Mouse (Mus musculus) hindbrain, embryonic 16.5 days (tissue): ENCODE data around the gene Gm11034. TPM values are rescaled to one million over a fixed set of nuclear protein-coding genes. Genes with fewer than 3 reads are reported as not detected.

Source experiments
- ATAC-seq: fragments of 200-750 bp; cut with Nextera tagmentation; 2 replicates; pipeline ENCODE4 v1.8.0; 2017; ENCODE audit warnings: moderate TSS enrichment, moderate library complexity
- H3K27ac ChIP-seq: fragments of 300-500 bp; sonication (generic); 2 replicates; pipeline ENCODE4 v1.5.1; 2014; ENCODE audit warnings: low read depth, mild to moderate bottlenecking, control low read depth, low read length, moderate library complexity
- H3K27me3 ChIP-seq: fragments of 300-500 bp; sonication (generic); replicated peaks from 2 replicates; pipeline ENCODE4 v1.6.1; 2014; ENCODE audit warnings: low read length; ENCODE audit not compliant: control insufficient read depth, insufficient read depth
- H3K36me3 ChIP-seq: fragments of 300-500 bp; sonication (generic); 2 replicates; pipeline ENCODE4 v1.6.1; 2014; ENCODE audit warnings: mild to moderate bottlenecking, low read length, moderate library complexity, mixed read lengths; ENCODE audit not compliant: control insufficient read depth, insufficient read depth
- H3K4me1 ChIP-seq: fragments of 300-500 bp; sonication (generic); 2 replicates; pipeline ENCODE4 v1.6.1; 2014; ENCODE audit warnings: low read depth, low read length; ENCODE audit not compliant: control insufficient read depth, insufficient read depth
- H3K4me2 ChIP-seq: fragments of 300-500 bp; sonication (generic); 2 replicates; pipeline ENCODE4 v1.6.1; 2014; ENCODE audit warnings: mild to moderate bottlenecking, low read length, control low read depth, moderate library complexity
- H3K4me3 ChIP-seq: fragments of 300-500 bp; sonication (generic); 2 replicates; pipeline ENCODE4 v1.5.1; 2014; ENCODE audit warnings: mild to moderate bottlenecking, low read length, control low read depth, moderate library complexity
- H3K9ac ChIP-seq: fragments of 300-500 bp; sonication (generic); 2 replicates; pipeline ENCODE4 v1.6.1; 2014; ENCODE audit warnings: low read depth, mild to moderate bottlenecking, control low read depth, low read length, moderate library complexity
- H3K9me3 ChIP-seq: fragments of 300-500 bp; sonication (generic); 2 replicates; pipeline ENCODE4 v1.6.1; 2014; ENCODE audit warnings: mild to moderate bottlenecking, low read length, moderate library complexity; ENCODE audit not compliant: control insufficient read depth
- WGBS: fragments of 180-500 bp; shearing (Covaris S2); extraction: QIAGEN DNeasy Blood & Tissue Kit; methylation state at CpG from one replicate; pipeline ENCODE4 v1.1.7; 2014; 5-methylcytosine and 5-hydroxymethylcytosine counted together
- polyA plus RNA-seq: library from polyadenylated mRNA; unstranded; fragments of >200 nt; fragmentation: Nextera tagmentation; extraction: Ambion mirVana; gene quantifications from 2 replicates; pipeline ENCODE4 v1.2.1, GENCODE M21; 2015

The Gm11034 gene
- polyA plus RNA-seq: not detected in 2 replicates

GRCm38 (mm10) chr8:72213536-72213935 lies at the start of gene Gm11034:
Gene Gm11034 (minus strand): TSS chr8:72213636.
- H3K27me3 ChIP-seq: peaks cover 2% of the 10 kb centered on the region; the same call in 1 of the 2 replicates
- H3K4me1 ChIP-seq: no peaks in the 10 kb centered on the region
- H3K4me2 ChIP-seq: no peak within 1 kb of the TSS
- no peaks in the 10 kb centered on the region for H3K9me3 ChIP-seq
- H3K4me3 ChIP-seq: no peak within 1 kb of the TSS
- no peaks in the 10 kb centered on the region for H3K36me3 ChIP-seq
- H3K27ac ChIP-seq: no peak within 1 kb of the TSS
- 67% methylated on average over 4 of the region's 4 CpGs for WGBS
- ATAC-seq: no peak
- H3K9ac ChIP-seq: no peak within 1 kb of the TSS

DNA sequence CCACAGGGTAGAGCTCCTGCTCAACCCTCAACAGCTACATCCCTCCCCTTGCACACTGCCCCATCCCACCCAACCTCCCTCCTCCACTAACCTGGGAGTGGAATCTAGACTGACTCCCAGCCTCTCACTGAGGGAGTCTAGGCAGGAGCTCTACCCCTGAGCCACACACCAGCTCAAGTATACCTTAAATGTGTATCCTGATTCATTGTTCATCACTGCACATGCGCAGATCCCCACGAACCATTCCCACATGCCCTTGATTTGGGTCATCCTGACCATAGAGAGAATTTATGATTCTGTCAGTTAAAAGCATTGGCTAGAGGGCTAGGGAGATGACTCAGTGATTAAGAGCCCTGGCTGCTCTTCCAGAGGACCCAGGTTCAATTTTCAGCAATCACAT lies 49.3 kb upstream of the Gm11034 start:
- 98% methylated on average over 2 of the region's 2 CpGs for WGBS
- H3K4me1 ChIP-seq: no peaks in the 10 kb centered on the region
- no peak for ATAC-seq
- H3K27ac ChIP-seq: no peak overlapping the region
- no peaks in the 10 kb centered on the region for H3K36me3 ChIP-seq
- no peaks in the 10 kb centered on the region for H3K27me3 ChIP-seq
- no peak overlapping the region for H3K4me2 ChIP-seq
- no peak overlapping the region for H3K4me3 ChIP-seq
- H3K9ac ChIP-seq: no peak overlapping the region
- no peaks in the 10 kb centered on the region for H3K9me3 ChIP-seq

GRCm38 (mm10) chr8:72261872-72262271 lies 48.4 kb upstream of the Gm11034 start:
- 53% methylated on average over 5 of the region's 5 CpGs for WGBS
- H3K4me1 ChIP-seq: no peaks in the 10 kb centered on the region
- no peaks in the 10 kb centered on the region for H3K9me3 ChIP-seq
- H3K4me3 ChIP-seq: no peak overlapping the region
- no peaks in the 10 kb centered on the region for H3K27me3 ChIP-seq
- H3K9ac ChIP-seq: no peak overlapping the region
- H3K36me3 ChIP-seq: no peaks in the 10 kb centered on the region
- no peak overlapping the region for H3K4me2 ChIP-seq
- no peak overlapping the region for H3K27ac ChIP-seq
- no peak for ATAC-seq

DNA sequence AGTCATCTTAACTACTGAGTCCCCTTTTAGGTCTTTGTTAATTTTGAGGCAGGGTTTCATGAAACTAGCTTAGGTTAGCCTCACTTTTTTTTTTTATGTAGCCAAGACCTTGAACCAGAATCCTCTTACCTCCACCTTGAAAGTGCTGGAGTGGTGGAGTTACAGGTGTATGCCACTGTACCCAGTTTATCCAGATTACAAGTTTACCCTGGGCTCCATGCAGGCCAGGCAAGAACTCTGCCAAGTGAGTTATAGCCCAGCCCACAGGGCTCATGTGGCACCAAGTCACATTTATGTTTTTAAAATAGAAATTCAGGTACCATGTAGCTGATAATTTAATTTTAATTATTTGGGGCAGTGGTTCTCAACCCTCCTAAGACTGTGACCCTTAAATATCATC lies 48.0 kb upstream of the Gm11034 start:
- ATAC-seq: no peak
- Histone ChIP-seq H3K4me2 (no peak overlapping the region), H3K36me3 (no peaks in the 10 kb centered on the region), H3K27me3 (no peaks in the 10 kb centered on the region), H3K4me1 (no peaks in the 10 kb centered on the region), H3K9me3 (no peaks in the 10 kb centered on the region), H3K4me3 (no peak overlapping the region), H3K27ac (no peak overlapping the region), H3K9ac (no peak overlapping the region)

- H3K4me1 ChIP-seq: no peaks in the 10 kb centered on the region
- no peak overlapping the region for H3K4me2 ChIP-seq
- no peaks in the 10 kb centered on the region for H3K27me3 ChIP-seq
- no peak overlapping the region for H3K9ac ChIP-seq
- H3K27ac ChIP-seq: no peak overlapping the region
- 33% methylated on average over 2 of the region's 2 CpGs for WGBS
- H3K9me3 ChIP-seq: no peaks in the 10 kb centered on the region
- peaks cover under 1% of the 10 kb centered on the region; the same call in 1 of the 2 replicates for H3K36me3 ChIP-seq
- no peak overlapping the region for H3K4me3 ChIP-seq
- ATAC-seq: peak; percentile 67; the same call in 1 of the 2 replicates
These were observed 47.6 kb upstream of the Gm11034 start for GRCm38 (mm10) chr8:72261019-72261418.

DNA sequence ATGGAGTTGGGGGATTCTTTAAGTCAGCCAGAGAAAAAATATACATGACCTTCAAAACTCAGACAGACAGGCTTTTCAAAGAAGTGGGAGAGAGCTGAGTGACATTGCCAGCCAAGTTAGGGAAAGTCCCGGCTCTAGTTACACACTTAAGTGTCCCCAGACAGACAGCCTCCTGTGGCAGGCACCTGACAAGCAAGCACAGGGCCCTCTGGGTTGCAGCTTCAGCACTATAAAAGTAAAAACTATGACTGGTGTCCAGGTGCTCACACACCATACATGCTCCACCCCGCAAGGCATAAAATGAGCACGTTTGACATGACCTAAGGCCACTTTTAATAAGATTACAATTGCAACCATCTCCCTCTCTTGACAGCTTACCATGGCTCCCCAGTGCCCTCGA lies 47.1 kb upstream of the Gm11034 start:
- H3K9me3 ChIP-seq: no peaks in the 10 kb centered on the region
- H3K27ac ChIP-seq: no peak overlapping the region
- H3K4me1 ChIP-seq: no peaks in the 10 kb centered on the region
- H3K4me3 ChIP-seq: no peak overlapping the region
- peaks cover 4% of the 10 kb centered on the region for H3K36me3 ChIP-seq
- H3K9ac ChIP-seq: no peak overlapping the region
- no peak for ATAC-seq
- 55% methylated on average over 4 of the region's 4 CpGs for WGBS
- no peaks in the 10 kb centered on the region for H3K27me3 ChIP-seq
- H3K4me2 ChIP-seq: no peak overlapping the region

GRCm38 (mm10) chr8:72259862-72260261 lies 46.4 kb upstream of the Gm11034 start:
- 79% methylated on average over 2 of the region's 2 CpGs for WGBS
- Histone ChIP-seq H3K9ac (no peak overlapping the region), H3K4me1 (no peaks in the 10 kb centered on the region), H3K27me3 (no peaks in the 10 kb centered on the region), H3K4me2 (no peak overlapping the region), H3K36me3 (peaks cover 11% of the 10 kb centered on the region), H3K9me3 (no peaks in the 10 kb centered on the region), H3K27ac (no peak overlapping the region), H3K4me3 (no peak overlapping the region)
- ATAC-seq: no peak

GRCm38 (mm10) chr8:72257902-72258238 lies 44.4 kb upstream of the Gm11034 start:
- Histone ChIP-seq H3K27me3 (no peaks in the 10 kb centered on the region), H3K9ac (no peak overlapping the region), H3K9me3 (no peaks in the 10 kb centered on the region), H3K4me2 (no peak overlapping the region), H3K36me3 (peaks cover 14% of the 10 kb centered on the region), H3K4me1 (no peaks in the 10 kb centered on the region), H3K27ac (no peak overlapping the region), H3K4me3 (no peak overlapping the region)
- 94% methylated on average over 1 of the region's 1 CpGs for WGBS
- no peak for ATAC-seq

GRCm38 (mm10) chr8:72257171-72257901 lies 43.9 kb upstream of the Gm11034 start:
- H3K4me3 ChIP-seq: no peak overlapping the region
- peak overlapping the region; percentile 13; the same call in 1 of the 2 replicates for H3K9ac ChIP-seq
- 52% methylated on average over 7 of the region's 7 CpGs for WGBS
- H3K36me3 ChIP-seq: peaks cover 19% of the 10 kb centered on the region
- H3K9me3 ChIP-seq: no peaks in the 10 kb centered on the region
- H3K4me2 ChIP-seq: no peak overlapping the region
- peak; percentile 51; the same call in 1 of the 2 replicates for ATAC-seq
- H3K4me1 ChIP-seq: no peaks in the 10 kb centered on the region
- H3K27ac ChIP-seq: no peak overlapping the region
- no peaks in the 10 kb centered on the region for H3K27me3 ChIP-seq
